Mouse (Mus musculus): ENCODE results near the gene Ptgis.
A peak's percentile ranks its signal among the peaks of the same experiment; 100 is the strongest.

Gene Ptgis

GRCm38 (mm10) chr2:167240008-167240964 lies at the start of gene Ptgis:
TSS of gene Ptgis (minus strand) at chr2:167240604.
- peak; percentile 37 for DNase-seq (ENCODE audit: low spot score)

GRCm38 (mm10) chr2:167281461-167281860 lies 41.1 kb upstream of the Ptgis start:
- DNase-seq (ENCODE audit: low spot score), result peak; percentile 2

GRCm38 (mm10) chr2:167280986-167281310 lies 40.5 kb upstream of the Ptgis start:
- no peak for DNase-seq (ENCODE audit: low spot score)

- DNase-seq (ENCODE audit: low spot score), result peak; percentile 63
Observed at GRCm38 (mm10) chr2:167280090-167280985, 39.9 kb upstream of the Ptgis start.

GRCm38 (mm10) chr2:167278751-167279526 lies 38.5 kb upstream of the Ptgis start:
- DNase-seq (ENCODE audit: low spot score), result peak; percentile 70

GRCm38 (mm10) chr2:167278011-167278410 lies 37.6 kb upstream of the Ptgis start:
- DNase-seq (ENCODE audit: low spot score), result peak; percentile 1

GRCm38 (mm10) chr2:167277026-167277425 lies 36.6 kb upstream of the Ptgis start:
- peak; percentile 2 for DNase-seq (ENCODE audit: low spot score)

- DNase-seq (ENCODE audit: low spot score), result peak; percentile 2
Observed at GRCm38 (mm10) chr2:167275856-167276255, 35.5 kb upstream of the Ptgis start.

GRCm38 (mm10) chr2:167274713-167275465 lies 34.5 kb upstream of the Ptgis start:
- peak; percentile 1 for DNase-seq (ENCODE audit: low spot score)

GRCm38 (mm10) chr2:167273206-167273740 lies 32.9 kb upstream of the Ptgis start:
- peak; percentile 6 for DNase-seq (ENCODE audit: low spot score)

GRCm38 (mm10) chr2:167272706-167273105 lies 32.3 kb upstream of the Ptgis start:
- DNase-seq (ENCODE audit: low spot score), result peak; percentile 2

GRCm38 (mm10) chr2:167271121-167271521 lies 30.7 kb upstream of the Ptgis start:
- DNase-seq (ENCODE audit: low spot score), result peak; percentile 7

GRCm38 (mm10) chr2:167270496-167270895 lies 30.1 kb upstream of the Ptgis start:
- peak; percentile 1 for DNase-seq (ENCODE audit: low spot score)

- peak; percentile 2 for DNase-seq (ENCODE audit: low spot score)
Observed at GRCm38 (mm10) chr2:167268721-167269120, 28.3 kb upstream of the Ptgis start.

GRCm38 (mm10) chr2:167268411-167268690 lies 27.9 kb upstream of the Ptgis start:
- peak; percentile 2 for DNase-seq (ENCODE audit: low spot score)

- peak; percentile 1 for DNase-seq (ENCODE audit: low spot score)
Observed at GRCm38 (mm10) chr2:167267531-167268410, 27.4 kb upstream of the Ptgis start.

- no peak for DNase-seq (ENCODE audit: low spot score)
Observed at GRCm38 (mm10) chr2:167266231-167266630, 25.8 kb upstream of the Ptgis start.

GRCm38 (mm10) chr2:167265806-167266205 lies 25.4 kb upstream of the Ptgis start:
- DNase-seq (ENCODE audit: low spot score), result no peak

- peak; percentile 1 for DNase-seq (ENCODE audit: low spot score)
Observed at GRCm38 (mm10) chr2:167265021-167265420, 24.6 kb upstream of the Ptgis start.

GRCm38 (mm10) chr2:167263931-167264330 lies 23.5 kb upstream of the Ptgis start:
- DNase-seq (ENCODE audit: low spot score), result no peak
